Mouse (Mus musculus) 3T3-L1 (cell line): ENCODE results near the gene Zkscan17.
"Not testable (repeated sequence)": the region's sequence is repeated elsewhere in the genome, so short reads cannot be mapped to it uniquely, and the experiment has no call there.

ENCODE experiments used
- DNase-seq: peaks from one replicate; pipeline ENCODE4 v3.0.0-alpha.2; 2015; ENCODE audit warnings: low read depth, low spot score

The Zkscan17 gene

GRCm38 (mm10) chr11:59526472-59527080 lies at the start of gene Zkscan17:
Gene Zkscan17 (minus strand): TSS chr11:59526751.
- peak; percentile 38 for DNase-seq

GRCm38 (mm10) chr11:59576135-59576534 lies 49.6 kb upstream of the Zkscan17 start, which contains the start of gene Olfr222:
Gene Olfr222 (minus strand): TSS chr11:59576235.
- DNase-seq = not testable (repeated sequence)

GRCm38 (mm10) chr11:59575726-59576125 lies 49.2 kb upstream of the Zkscan17 start:
- DNase-seq = no peak

- DNase-seq = peak; percentile 57
These were observed 42.8 kb upstream of the Zkscan17 start for GRCm38 (mm10) chr11:59569306-59569705.

- DNase-seq = no peak
These were observed 36.3 kb upstream of the Zkscan17 start for GRCm38 (mm10) chr11:59562837-59563236.

- DNase-seq = no peak
These were observed 35.8 kb upstream of the Zkscan17 start for GRCm38 (mm10) chr11:59562336-59562735.

GRCm38 (mm10) chr11:59560906-59561305 lies 34.4 kb upstream of the Zkscan17 start:
- DNase-seq = no peak

- no peak for DNase-seq
These were observed 28.0 kb upstream of the Zkscan17 start for GRCm38 (mm10) chr11:59554535-59554934.

GRCm38 (mm10) chr11:59554127-59554526 lies 27.6 kb upstream of the Zkscan17 start:
- peak; percentile 22 for DNase-seq

- DNase-seq = no peak
These were observed 17.5 kb upstream of the Zkscan17 start for GRCm38 (mm10) chr11:59544005-59544404.

- no peak for DNase-seq
These were observed 16.8 kb upstream of the Zkscan17 start for GRCm38 (mm10) chr11:59543376-59543775.

- no peak for DNase-seq
These were observed 15.9 kb upstream of the Zkscan17 start for GRCm38 (mm10) chr11:59542442-59542841.

- DNase-seq = no peak
These were observed 14.8 kb upstream of the Zkscan17 start, which contains the start of gene Nlrp3 for GRCm38 (mm10) chr11:59541324-59541723. Gene Nlrp3 (plus strand): TSS chr11:59541568.

GRCm38 (mm10) chr11:59540123-59540522 lies 13.6 kb upstream of the Zkscan17 start:
- DNase-seq = no peak

GRCm38 (mm10) chr11:59538387-59538786 lies 11.8 kb upstream of the Zkscan17 start:
- DNase-seq = no peak

GRCm38 (mm10) chr11:59537218-59538130 lies 10.9 kb upstream of the Zkscan17 start:
- DNase-seq = no peak

GRCm38 (mm10) chr11:59531562-59531961 lies 5.0 kb upstream of the Zkscan17 start:
- peak; percentile 53 for DNase-seq

- peak; percentile 65 for DNase-seq
These were observed 4.5 kb upstream of the Zkscan17 start for GRCm38 (mm10) chr11:59530870-59531535.

- DNase-seq = no peak
These were observed 3.7 kb upstream of the Zkscan17 start for GRCm38 (mm10) chr11:59530221-59530620.

GRCm38 (mm10) chr11:59525237-59525636 lies 1.3 kb downstream of the Zkscan17 start:
- peak; percentile 92 for DNase-seq

GRCm38 (mm10) chr11:59524150-59524549 lies 2.4 kb downstream of the Zkscan17 start:
- no peak for DNase-seq
